In the genomic region with DNA sequence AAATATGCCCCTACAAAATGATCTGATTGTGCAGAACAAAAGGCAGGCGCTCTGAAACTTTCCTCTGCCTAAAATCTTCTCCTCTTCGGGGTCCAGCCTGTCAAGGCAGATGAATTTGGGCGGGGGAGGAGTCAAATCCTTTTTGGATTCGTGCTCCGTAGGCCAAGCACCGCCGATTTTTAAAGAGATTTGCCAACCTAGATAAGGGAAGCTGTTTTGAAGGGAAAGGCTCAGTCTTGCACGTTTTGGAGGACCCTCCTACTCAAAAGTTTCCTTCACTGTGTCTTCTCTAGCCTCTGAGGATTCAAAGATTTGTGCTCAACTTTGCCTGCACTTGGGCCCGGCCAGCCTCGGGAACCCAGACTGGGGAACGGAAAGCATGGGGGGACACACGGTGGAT, we compare ENCODE assay signal across 8 mouse cellular contexts. TPM values are rescaled to one million over a fixed set of nuclear protein-coding genes. Genes with fewer than 3 reads are reported as not detected.
DNase-seq lines count a peak whose midpoint lies in the region; ATAC-seq and TF ChIP-seq lines count a peak whose summit lies in the region.

No protein-coding gene starts in this region.

- H3K9ac ChIP-seq in liver, embryonic 11.5 days (ENCODE audit: low read depth, low read length) = peak overlapping the region; percentile 70
- peak overlapping the region; percentile 39 for H3K9ac ChIP-seq in forebrain, embryonic 11.5 days (ENCODE audit: low read length)
- H3K9ac ChIP-seq in intestine, postnatal 0 days (ENCODE audit: low read depth, low read length) = 0 out of 2 replicates have a peak overlapping the region, but pooled peaks have one; percentile 22
- H3K9ac ChIP-seq in neural tube, embryonic 14.5 days (replicated peaks; ENCODE audit: low read depth, low read length) = 0 out of 2 replicates have a peak overlapping the region, but pooled peaks have one; percentile 28

- no peaks in the 10 kb centered on the region; the same call in 1 of the 2 replicates for H3K4me1 ChIP-seq in liver, embryonic 11.5 days (replicated peaks; ENCODE audit: control insufficient read depth, insufficient read depth, low read length)
- H3K4me1 ChIP-seq in forebrain, embryonic 11.5 days (replicated peaks; ENCODE audit: control insufficient read depth, insufficient read depth, low read length) = peaks cover 3% of the 10 kb centered on the region; the same call in 1 of the 2 replicates
- H3K4me1 ChIP-seq in intestine, postnatal 0 days (replicated peaks; ENCODE audit: control insufficient read depth, insufficient read depth, low read length) = no peaks in the 10 kb centered on the region
- H3K4me1 ChIP-seq in neural tube, embryonic 14.5 days (ENCODE audit: control insufficient read depth, insufficient read depth, low read length) = no peaks in the 10 kb centered on the region

- peak overlapping the region; percentile 58 for H3K4me3 ChIP-seq in liver, embryonic 11.5 days (ENCODE audit: low read depth, low read length)
- H3K4me3 ChIP-seq in forebrain, embryonic 11.5 days (ENCODE audit: low read depth, low read length) = peak overlapping the region; percentile 32
- peak overlapping the region; percentile 43 for H3K4me3 ChIP-seq in intestine, postnatal 0 days (ENCODE audit: low read depth, low read length)
- H3K4me3 ChIP-seq in neural tube, embryonic 14.5 days (ENCODE audit: low read depth, low read length) = peak overlapping the region; percentile 37

- H3K36me3 ChIP-seq in liver, embryonic 11.5 days (ENCODE audit: control insufficient read depth, insufficient read depth, low read length) = no peaks in the 10 kb centered on the region
- no peaks in the 10 kb centered on the region for H3K36me3 ChIP-seq in forebrain, embryonic 11.5 days (ENCODE audit: control insufficient read depth, insufficient read depth, low read length)
- no peaks in the 10 kb centered on the region for H3K36me3 ChIP-seq in intestine, postnatal 0 days (ENCODE audit: control insufficient read depth, insufficient read depth)
- no peaks in the 10 kb centered on the region for H3K36me3 ChIP-seq in neural tube, embryonic 14.5 days (ENCODE audit: control insufficient read depth, insufficient read depth, low read length)

- no peak for TF ChIP-seq CTCF in intestine, postnatal 0 days (IDR thresholded peaks at IDR 0.05; ENCODE audit: low read depth)

- no peak for ATAC-seq in liver, embryonic 11.5 days (replicated peaks; ENCODE audit: low FRiP score)
- ATAC-seq in forebrain, embryonic 11.5 days (replicated peaks; ENCODE audit: low FRiP score) = no peak
- ATAC-seq in intestine, postnatal 0 days = no peak
- ATAC-seq in neural tube, embryonic 14.5 days (ENCODE audit: low read depth) = no peak

- no peaks in the 10 kb centered on the region; the same call in none of the 2 replicates for H3K27me3 ChIP-seq in liver, embryonic 11.5 days (replicated peaks; ENCODE audit: control insufficient read depth, insufficient read depth, low read length)
- peaks cover 4% of the 10 kb centered on the region; the same call in 1 of the 2 replicates for H3K27me3 ChIP-seq in forebrain, embryonic 11.5 days (ENCODE audit: control insufficient read depth, insufficient read depth, low read length)
- H3K27me3 ChIP-seq in intestine, postnatal 0 days (replicated peaks; ENCODE audit: control insufficient read depth, insufficient read depth, low read length) = no peaks in the 10 kb centered on the region
- H3K27me3 ChIP-seq in neural tube, embryonic 14.5 days (ENCODE audit: control insufficient read depth, insufficient read depth, low read length) = no peaks in the 10 kb centered on the region

- DNase-seq in liver, embryonic 11.5 days (ENCODE audit: low spot score) = no peak
- DNase-seq in liver = no peak
- DNase-seq in forebrain, embryonic 11.5 days (ENCODE audit: low spot score) = no peak
- no peak for DNase-seq in testis, postnatal 10 days (ENCODE audit: low spot score)
- no peak for DNase-seq in right cerebral cortex, adult 18-20 months
- DNase-seq in lung, postnatal 10 days = no peak

- H3K4me2 ChIP-seq in liver, embryonic 11.5 days = peak overlapping the region; percentile 61
- peak overlapping the region; percentile 64 for H3K4me2 ChIP-seq in forebrain, embryonic 11.5 days (ENCODE audit: low read depth, low read length, severe bottlenecking)
- peak overlapping the region; percentile 72 for H3K4me2 ChIP-seq in intestine, postnatal 0 days (replicated peaks; ENCODE audit: low read depth)
- H3K4me2 ChIP-seq in neural tube, embryonic 14.5 days (ENCODE audit: low read depth, low read length) = peak overlapping the region; percentile 68

- H3K9me3 ChIP-seq in liver, embryonic 11.5 days (ENCODE audit: control insufficient read depth, low read length) = no peaks in the 10 kb centered on the region
- no peaks in the 10 kb centered on the region for H3K9me3 ChIP-seq in forebrain, embryonic 11.5 days (ENCODE audit: control insufficient read depth, low read length)
- no peaks in the 10 kb centered on the region for H3K9me3 ChIP-seq in intestine, postnatal 0 days (ENCODE audit: control insufficient read depth)
- H3K9me3 ChIP-seq in neural tube, embryonic 14.5 days (ENCODE audit: control insufficient read depth, low read length) = no peaks in the 10 kb centered on the region

- 17% methylated on average over 12 of the region's 12 CpGs for WGBS in liver, embryonic 11.5 days
- 10% methylated on average over 12 of the region's 12 CpGs for WGBS in forebrain, embryonic 11.5 days
- 22% methylated on average over 12 of the region's 12 CpGs for WGBS in intestine, postnatal 0 days
- 12% methylated on average over 12 of the region's 12 CpGs for WGBS in neural tube, embryonic 14.5 days

- H3K27ac ChIP-seq in liver, embryonic 11.5 days (ENCODE audit: low read depth, low read length) = peak overlapping the region; percentile 70
- no peak overlapping the region for H3K27ac ChIP-seq in forebrain, embryonic 11.5 days (ENCODE audit: low read depth, low read length)
- no peak overlapping the region for H3K27ac ChIP-seq in intestine, postnatal 0 days (ENCODE audit: low read depth, low read length)
- H3K27ac ChIP-seq in neural tube, embryonic 14.5 days (ENCODE audit: low read depth, low read length) = no peak overlapping the region

RNA-seq across cellular contexts. Expression of a gene that starts 0.9 kb away (rescaled TPM):
- polyA plus RNA-seq in liver, embryonic 11.5 days (2014; fragmentation: Nextera tagmentation; extraction: Ambion mirVana) = 524 and 545 TPM in 2 replicates
- polyA plus RNA-seq in forebrain, embryonic 11.5 days (2014; fragmentation: Nextera tagmentation; extraction: Ambion mirVana) = 177 and 187 TPM in 2 replicates
- polyA plus RNA-seq in intestine, postnatal 0 days (2015; fragmentation: Nextera tagmentation; extraction: Ambion mirVana) = 240 and 257 TPM in 2 replicates
- polyA plus RNA-seq in neural tube, embryonic 14.5 days (2014; fragmentation: Nextera tagmentation; extraction: Ambion mirVana) = 33.2 and 117 TPM in 2 replicates
